Mouse (Mus musculus): ENCODE data around the gene Arid1b.

The Arid1b gene

GRCm38 (mm10) chr17:5295086-5295947 lies 301.2 kb downstream of the Arid1b start:
- peak; percentile 89 to 90 for DNase-seq

- DNase-seq = no peak
These were observed 301.8 kb downstream of the Arid1b start for GRCm38 (mm10) chr17:5295948-5296262.

GRCm38 (mm10) chr17:5297491-5297890 lies 303.4 kb downstream of the Arid1b start:
- peak; percentile 48 to 58 for DNase-seq

- no peak for DNase-seq
These were observed 303.9 kb downstream of the Arid1b start for GRCm38 (mm10) chr17:5297984-5298383.

GRCm38 (mm10) chr17:5298891-5299559 lies 304.9 kb downstream of the Arid1b start:
- DNase-seq = peak; percentile 62 to 73

GRCm38 (mm10) chr17:5302971-5303746 lies 309.0 kb downstream of the Arid1b start:
- no peak for DNase-seq

- no peak for DNase-seq
These were observed 311.8 kb downstream of the Arid1b start for GRCm38 (mm10) chr17:5305783-5306477.

GRCm38 (mm10) chr17:5309930-5310329 lies 315.8 kb downstream of the Arid1b start:
- DNase-seq = no peak

- no peak for DNase-seq
These were observed 316.3 kb downstream of the Arid1b start for GRCm38 (mm10) chr17:5310425-5310888.

GRCm38 (mm10) chr17:5311062-5311461 lies 316.9 kb downstream of the Arid1b start:
- no peak for DNase-seq

GRCm38 (mm10) chr17:5312307-5312706 lies 318.2 kb downstream of the Arid1b start:
- DNase-seq = no peak

- no peak for DNase-seq
These were observed 320.6 kb downstream of the Arid1b start for GRCm38 (mm10) chr17:5314735-5315134.

- DNase-seq = no peak
These were observed 322.4 kb downstream of the Arid1b start for GRCm38 (mm10) chr17:5316489-5316888.

- peak in 1 of 2 experiments; percentile 64 for DNase-seq
These were observed 327.6 kb downstream of the Arid1b start for GRCm38 (mm10) chr17:5321589-5322225.

- DNase-seq = no peak
These were observed 328.5 kb downstream of the Arid1b start for GRCm38 (mm10) chr17:5322594-5322993.

- DNase-seq = no peak
These were observed 329.6 kb downstream of the Arid1b start for GRCm38 (mm10) chr17:5323746-5324145.

GRCm38 (mm10) chr17:5324236-5324876 lies 330.2 kb downstream of the Arid1b start:
- DNase-seq = peak; percentile 34 to 48

GRCm38 (mm10) chr17:5326689-5327088 lies 332.6 kb downstream of the Arid1b start:
- no peak for DNase-seq

- no peak for DNase-seq
These were observed 333.5 kb downstream of the Arid1b start for GRCm38 (mm10) chr17:5327480-5328180.

- no peak for DNase-seq
These were observed 335.3 kb downstream of the Arid1b start for GRCm38 (mm10) chr17:5329478-5329877.

- no peak for DNase-seq
These were observed 335.9 kb downstream of the Arid1b start for GRCm38 (mm10) chr17:5330063-5330462.

All from cerebellum, postnatal 25 days (tissue).